Mouse (Mus musculus): Measurements from ENCODE around the gene Gm49405.

The Gm49405 gene

GRCm38 (mm10) chr19:3986334-3986733 lies 14.1 kb upstream of the Gm49405 start, which contains the start of gene Acy3:
Acy3 (plus strand) TSS chr19:3986570.
- DNase-seq (ENCODE audit: extremely low spot score, low spot score) = peak; percentile 32

GRCm38 (mm10) chr19:3988066-3988465 lies 12.4 kb upstream of the Gm49405 start:
- no peak for DNase-seq (ENCODE audit: extremely low spot score, low spot score)

- DNase-seq (ENCODE audit: extremely low spot score, low spot score) = no peak
These were observed 11.7 kb upstream of the Gm49405 start for GRCm38 (mm10) chr19:3988750-3989149.

- peak; percentile 26 for DNase-seq (ENCODE audit: extremely low spot score, low spot score)
These were observed 9.6 kb upstream of the Gm49405 start for GRCm38 (mm10) chr19:3990804-3991203.

GRCm38 (mm10) chr19:3991562-3991961 lies 8.9 kb upstream of the Gm49405 start:
- no peak for DNase-seq (ENCODE audit: extremely low spot score, low spot score)

GRCm38 (mm10) chr19:3991966-3992365 lies 8.5 kb upstream of the Gm49405 start:
- DNase-seq (ENCODE audit: extremely low spot score, low spot score) = no peak

- no peak for DNase-seq (ENCODE audit: extremely low spot score, low spot score)
These were observed 8.0 kb upstream of the Gm49405 start, which contains the start of gene Tbx10 for GRCm38 (mm10) chr19:3992416-3992815. Tbx10 (plus strand) TSS chr19:3992752.

GRCm38 (mm10) chr19:3994932-3995331 lies 5.5 kb upstream of the Gm49405 start:
- no peak for DNase-seq (ENCODE audit: extremely low spot score, low spot score)

- no peak for DNase-seq (ENCODE audit: extremely low spot score, low spot score)
These were observed 4.9 kb upstream of the Gm49405 start for GRCm38 (mm10) chr19:3995505-3995904.

- DNase-seq (ENCODE audit: extremely low spot score, low spot score) = no peak
These were observed 4.3 kb upstream of the Gm49405 start for GRCm38 (mm10) chr19:3996106-3996505.

GRCm38 (mm10) chr19:3996747-3997146 lies 3.7 kb upstream of the Gm49405 start:
- DNase-seq (ENCODE audit: extremely low spot score, low spot score) = no peak

- DNase-seq (ENCODE audit: extremely low spot score, low spot score) = no peak
These were observed 3.2 kb upstream of the Gm49405 start for GRCm38 (mm10) chr19:3997231-3997630.

- no peak for DNase-seq (ENCODE audit: extremely low spot score, low spot score)
These were observed 2.1 kb upstream of the Gm49405 start for GRCm38 (mm10) chr19:3998335-3998734.

- DNase-seq (ENCODE audit: extremely low spot score, low spot score) = no peak
These were observed 1.2 kb upstream of the Gm49405 start for GRCm38 (mm10) chr19:3999121-3999730.

- DNase-seq (ENCODE audit: extremely low spot score, low spot score) = no peak
These were observed 611 bp downstream of the Gm49405 start for GRCm38 (mm10) chr19:4000949-4001525.

- peak; percentile 16 for DNase-seq (ENCODE audit: extremely low spot score, low spot score)
These were observed 1.3 kb downstream of the Gm49405 start for GRCm38 (mm10) chr19:4001752-4002151.

- DNase-seq (ENCODE audit: extremely low spot score, low spot score) = no peak
These were observed 2.7 kb downstream of the Gm49405 start, which contains the start of gene Doc2g for GRCm38 (mm10) chr19:4003112-4003511. Doc2g (plus strand) TSS chr19:4003313.

GRCm38 (mm10) chr19:4003641-4004040 lies 3.2 kb downstream of the Gm49405 start:
- DNase-seq (ENCODE audit: extremely low spot score, low spot score) = no peak

- no peak for DNase-seq (ENCODE audit: extremely low spot score, low spot score)
These were observed 3.9 kb downstream of the Gm49405 start for GRCm38 (mm10) chr19:4004331-4004730.

- no peak for DNase-seq (ENCODE audit: extremely low spot score, low spot score)
These were observed 4.7 kb downstream of the Gm49405 start for GRCm38 (mm10) chr19:4005091-4005490.

- no peak for DNase-seq (ENCODE audit: extremely low spot score, low spot score)
These were observed 5.5 kb downstream of the Gm49405 start for GRCm38 (mm10) chr19:4005971-4006370.

GRCm38 (mm10) chr19:4011086-4011485 lies 10.7 kb downstream of the Gm49405 start:
- no peak for DNase-seq (ENCODE audit: extremely low spot score, low spot score)

GRCm38 (mm10) chr19:4012432-4013022 lies 12.1 kb downstream of the Gm49405 start, which contains the start of gene Ndufv1:
Ndufv1 (minus strand) TSS chr19:4012806.
- DNase-seq (ENCODE audit: extremely low spot score, low spot score) = peak; percentile 97
